Mouse (Mus musculus) ZHBTc4 (cell line): Measurements from ENCODE around the gene Ctdsp2.

Source experiments
- DNase-seq: peaks from one replicate; pipeline ENCODE4 v3.0.0-alpha.2; 2011; ENCODE audit warnings: low read depth, low spot score

Gene Ctdsp2

DNA sequence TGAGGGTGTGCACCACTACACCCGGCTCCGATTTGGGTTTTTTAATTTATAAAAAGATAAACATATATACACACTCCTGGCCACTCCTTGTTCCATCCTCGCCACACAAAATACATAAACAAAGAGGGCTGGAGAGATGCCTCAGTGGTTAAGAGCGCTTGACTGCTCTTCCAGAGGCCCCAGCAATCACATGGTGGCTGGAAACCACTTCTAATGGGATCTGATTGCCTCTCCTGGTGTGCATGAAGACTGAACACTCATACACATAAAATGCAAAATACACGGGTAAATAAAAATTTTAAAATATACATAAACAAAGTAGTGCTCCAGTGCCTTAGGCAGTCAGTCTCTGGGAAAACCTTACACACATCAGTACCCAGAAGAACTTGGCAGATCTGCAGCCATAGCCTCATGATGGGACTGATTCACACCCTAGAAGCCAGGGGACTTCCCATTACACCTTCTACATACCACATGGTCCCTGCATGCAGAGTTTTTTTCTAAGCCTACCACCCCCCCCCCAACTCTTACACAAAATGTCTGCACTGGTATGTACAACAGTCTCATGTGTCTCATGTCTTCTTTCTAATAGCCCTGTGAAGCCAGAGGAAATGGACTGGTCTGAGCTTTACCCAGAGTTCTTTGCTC, 64.1 kb downstream of the Ctdsp2 start:
- DNase-seq, result no peak

- no peak for DNase-seq
Observed at GRCm38 (mm10) chr10:127043187-127043586, 64.7 kb downstream of the Ctdsp2 start.

DNA sequence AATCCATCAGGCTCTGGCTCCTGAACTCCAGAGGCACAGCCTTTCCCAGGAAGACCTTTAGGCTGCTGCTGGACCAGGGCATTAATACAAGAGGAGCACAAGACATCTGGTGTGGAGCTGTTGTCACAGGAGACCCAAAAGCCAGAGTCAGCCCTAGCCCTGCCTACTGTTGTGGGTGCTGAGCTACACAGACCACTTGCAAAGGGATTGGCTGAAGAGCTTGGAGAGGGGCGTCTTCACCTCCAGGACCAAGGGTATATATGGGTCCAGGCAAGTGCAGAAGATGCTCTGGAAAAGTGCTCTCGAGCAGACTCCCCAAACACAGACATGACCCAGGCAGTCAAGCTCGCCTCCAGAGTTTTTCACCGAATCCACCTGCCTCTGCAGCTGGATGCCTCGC, 69.4 kb downstream of the Ctdsp2 start, which contains the start of gene Cyp27b1:
TSS of gene Cyp27b1 (plus strand) at position 297 of the 400 bp plus-strand sequence.
- no peak for DNase-seq

DNA sequence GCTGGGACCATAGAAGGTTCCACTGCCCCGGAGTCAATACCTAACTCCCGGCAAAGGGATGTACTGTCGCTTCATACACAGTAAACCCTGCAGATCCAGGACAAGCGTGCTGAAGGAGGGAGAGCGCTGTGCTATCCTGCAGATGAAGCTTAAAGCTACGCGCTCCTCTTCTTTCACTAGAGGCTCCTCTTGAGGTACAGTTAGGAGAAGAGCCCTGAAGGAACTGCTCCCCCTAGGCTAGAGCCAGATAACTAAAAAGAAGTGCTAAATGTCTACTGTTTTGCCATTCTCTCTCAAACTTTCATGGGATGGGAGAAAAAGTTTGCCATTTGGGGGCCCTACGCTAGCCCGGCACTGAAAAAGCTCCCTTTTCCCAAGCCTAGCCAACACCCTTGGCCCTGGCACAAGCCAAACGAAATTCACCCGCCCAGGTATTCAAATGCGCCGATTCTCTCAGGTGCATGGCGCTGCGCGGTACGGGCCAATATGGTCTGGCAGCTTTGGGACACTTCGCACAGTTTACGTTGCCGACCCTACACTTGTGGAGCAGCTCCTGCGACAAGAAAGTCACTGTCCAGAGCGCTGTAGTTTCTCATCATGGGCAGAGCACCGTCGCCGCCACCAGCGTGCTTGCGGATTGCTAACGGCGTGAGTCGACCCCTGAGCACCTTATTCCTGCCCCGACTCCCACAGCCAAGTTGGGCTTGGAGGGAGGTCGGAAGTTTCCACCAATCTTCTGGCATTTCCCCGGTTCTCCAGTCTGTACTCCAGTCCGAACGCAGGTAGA, 70.3 kb downstream of the Ctdsp2 start:
- DNase-seq, result no peak
